Mouse (Mus musculus): ENCODE measurements around the gene Agbl3.

Gene Agbl3

GRCm38 (mm10) chr6:34805582-34805981, 25.4 kb downstream of the Agbl3 start:
- DNase-seq = no peak

DNA sequence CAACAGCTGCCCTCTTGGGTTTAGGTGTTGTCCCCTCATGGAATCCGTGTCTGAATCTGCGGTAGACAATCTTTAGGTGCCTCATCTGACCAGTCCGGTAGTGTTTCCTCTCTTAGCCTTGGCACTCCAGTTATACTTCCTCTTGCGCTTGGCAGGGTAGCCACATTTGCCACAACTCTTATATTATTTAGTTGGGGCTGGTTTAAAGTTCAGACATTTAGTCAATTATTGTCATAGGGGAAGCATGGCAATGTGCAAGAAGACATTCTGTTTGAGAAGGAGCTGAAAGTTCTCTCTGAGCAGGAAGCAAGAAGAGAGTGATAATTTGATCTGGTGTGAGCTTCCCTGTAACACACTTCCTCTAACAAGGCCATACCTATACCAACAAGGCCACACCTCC, 30.4 kb downstream of the Agbl3 start:
- no peak for DNase-seq

DNA sequence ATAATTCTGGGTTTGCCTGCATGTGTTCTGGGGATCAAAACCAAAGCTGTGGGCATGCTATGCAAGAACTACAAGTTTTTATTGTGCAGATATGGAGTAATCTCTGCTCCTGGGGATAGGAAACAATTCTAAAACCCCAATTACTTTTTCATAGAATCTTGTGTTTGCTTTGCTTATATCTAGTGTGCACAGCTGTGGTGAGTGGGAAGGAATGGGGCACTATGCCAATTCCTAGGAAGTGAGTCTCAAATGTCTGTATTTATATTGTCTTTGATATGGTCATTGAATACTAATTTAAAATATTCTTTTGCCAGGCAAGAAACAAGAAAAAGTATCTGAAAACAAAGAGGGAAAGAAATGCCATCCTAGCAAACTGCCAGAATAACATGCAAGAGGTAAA, 44.2 kb downstream of the Agbl3 start:
- no peak for DNase-seq

DNA sequence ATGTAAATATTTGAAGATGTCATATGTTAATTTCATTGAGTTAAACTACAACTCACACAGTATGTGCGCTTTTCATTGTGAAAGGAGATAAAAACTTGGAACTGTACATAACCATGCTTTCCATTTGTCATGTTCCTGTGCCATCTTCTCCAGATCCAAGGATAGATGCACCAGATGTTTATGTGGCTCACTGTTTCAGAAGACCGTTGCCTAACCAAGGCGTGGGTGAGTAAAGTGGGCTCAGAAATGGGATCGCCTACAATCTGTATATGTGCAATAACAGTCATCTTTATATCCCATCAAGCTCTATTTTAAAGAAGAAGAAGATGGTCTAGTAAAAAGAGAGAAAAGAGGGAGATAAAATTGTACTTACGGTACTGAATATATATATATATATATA, 52.1 kb downstream of the Agbl3 start:
- DNase-seq = no peak

DNA sequence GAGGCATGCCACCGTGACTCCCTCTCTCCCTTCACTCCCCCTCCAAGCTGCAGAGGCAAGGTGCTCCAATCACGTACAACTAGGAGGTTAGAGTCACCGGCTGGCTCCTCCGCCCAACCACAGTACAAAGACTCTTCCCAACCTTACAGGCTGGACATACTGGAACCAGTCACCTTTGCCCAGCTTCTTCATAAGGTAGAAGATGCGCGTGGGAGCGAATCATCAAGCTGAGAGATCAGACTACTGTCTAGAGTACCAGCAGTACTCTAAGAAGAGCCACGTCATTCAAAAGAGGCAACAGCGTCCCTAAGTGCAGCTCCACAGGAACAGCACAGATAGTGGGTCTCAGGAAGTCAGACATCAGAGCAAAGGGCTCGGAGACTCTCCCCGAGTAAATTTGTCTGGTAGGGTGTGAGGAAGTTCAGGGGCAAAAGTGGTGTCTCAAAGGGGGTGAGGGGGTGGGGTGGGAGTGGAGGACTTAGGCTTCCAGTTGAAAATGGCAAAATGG, 81.4 kb downstream of the Agbl3 start:
- no peak for DNase-seq

- no peak for DNase-seq
Observed at GRCm38 (mm10) chr6:34862381-34862780, 82.1 kb downstream of the Agbl3 start.

GRCm38 (mm10) chr6:34862791-34863403, 82.7 kb downstream of the Agbl3 start, which contains the start of gene Tmem140:
Gene Tmem140 (plus strand): TSS chr6:34863146.
- no peak for DNase-seq

DNA sequence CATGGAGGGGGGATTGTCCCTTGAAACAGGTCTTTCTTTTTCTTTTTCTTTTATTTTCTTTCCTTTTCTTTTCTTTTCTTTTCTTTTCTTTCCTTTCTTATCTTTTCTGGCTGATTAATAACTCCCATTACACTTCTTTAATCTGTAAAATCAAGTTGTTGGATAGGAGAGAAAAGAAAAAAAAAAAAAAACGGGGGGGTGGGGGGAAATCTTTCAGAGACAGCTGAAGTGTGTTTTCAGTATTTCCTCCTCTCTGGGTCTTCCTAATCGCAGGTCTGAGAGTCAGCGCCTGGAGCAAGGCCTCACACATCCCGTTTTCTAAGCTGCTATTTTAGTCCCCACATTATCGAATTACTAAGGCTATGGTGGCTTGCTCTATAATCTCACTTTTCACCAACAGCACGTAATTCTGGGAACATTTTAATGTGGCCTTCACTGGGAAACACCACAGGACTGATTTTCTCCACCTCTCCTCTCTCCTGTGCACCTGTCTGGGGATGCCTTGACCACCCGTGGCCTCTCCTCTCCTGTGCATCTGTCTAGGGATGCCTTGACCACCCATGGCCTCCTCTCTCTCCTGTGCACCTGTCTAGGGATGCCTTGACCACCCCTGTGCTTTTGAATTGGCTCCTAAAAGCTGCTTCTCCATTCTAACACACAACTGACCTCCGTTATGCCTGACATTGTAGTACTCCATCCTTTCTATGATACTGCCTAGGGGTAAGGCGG, 83.7 kb downstream of the Agbl3 start:
- DNase-seq = no peak

- DNase-seq = no peak
Observed at GRCm38 (mm10) chr6:34865213-34865612, 85.0 kb downstream of the Agbl3 start.

DNA sequence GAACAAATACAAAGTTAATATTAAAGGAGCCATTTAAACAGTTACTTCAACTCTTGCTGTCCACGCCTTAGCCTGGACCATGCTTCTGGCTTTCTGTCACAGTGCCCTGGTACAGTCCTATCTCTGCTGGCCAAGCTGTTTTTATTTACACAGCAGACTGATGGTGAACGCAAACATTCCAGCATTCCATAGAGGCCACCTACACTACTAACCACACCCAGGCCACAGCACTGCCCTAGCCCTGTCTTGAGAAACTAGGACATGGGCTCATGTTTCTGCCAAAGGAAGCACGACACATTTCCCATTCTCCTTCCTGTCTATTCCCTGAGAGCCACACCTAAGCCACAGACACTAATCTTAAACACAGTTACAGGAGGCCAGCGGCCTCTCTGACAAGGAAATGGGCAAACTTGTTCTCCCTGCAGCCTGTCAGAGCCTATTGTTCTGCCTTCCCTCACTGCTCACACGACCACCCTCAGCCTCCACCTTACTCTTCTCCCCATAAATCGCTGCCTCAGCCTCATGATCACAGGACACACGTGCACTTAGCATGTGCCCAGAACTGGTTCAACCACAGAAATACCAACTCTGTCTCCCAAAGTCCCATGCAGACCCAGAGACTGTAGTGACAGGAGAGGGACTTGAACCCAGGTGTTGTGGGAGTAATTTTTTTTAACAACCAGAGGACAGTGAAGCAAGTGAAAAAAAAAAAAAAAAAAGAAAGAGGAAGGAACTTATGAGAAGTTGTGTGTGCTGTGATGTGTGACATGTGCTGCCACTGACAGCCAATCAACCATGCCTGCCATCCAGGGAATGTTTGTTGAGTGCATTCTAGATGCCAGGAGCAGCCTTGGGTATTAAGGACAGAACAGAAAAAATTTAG, 85.7 kb downstream of the Agbl3 start:
- DNase-seq = no peak

GRCm38 (mm10) chr6:34866786-34867185, 86.6 kb downstream of the Agbl3 start:
- no peak for DNase-seq

DNA sequence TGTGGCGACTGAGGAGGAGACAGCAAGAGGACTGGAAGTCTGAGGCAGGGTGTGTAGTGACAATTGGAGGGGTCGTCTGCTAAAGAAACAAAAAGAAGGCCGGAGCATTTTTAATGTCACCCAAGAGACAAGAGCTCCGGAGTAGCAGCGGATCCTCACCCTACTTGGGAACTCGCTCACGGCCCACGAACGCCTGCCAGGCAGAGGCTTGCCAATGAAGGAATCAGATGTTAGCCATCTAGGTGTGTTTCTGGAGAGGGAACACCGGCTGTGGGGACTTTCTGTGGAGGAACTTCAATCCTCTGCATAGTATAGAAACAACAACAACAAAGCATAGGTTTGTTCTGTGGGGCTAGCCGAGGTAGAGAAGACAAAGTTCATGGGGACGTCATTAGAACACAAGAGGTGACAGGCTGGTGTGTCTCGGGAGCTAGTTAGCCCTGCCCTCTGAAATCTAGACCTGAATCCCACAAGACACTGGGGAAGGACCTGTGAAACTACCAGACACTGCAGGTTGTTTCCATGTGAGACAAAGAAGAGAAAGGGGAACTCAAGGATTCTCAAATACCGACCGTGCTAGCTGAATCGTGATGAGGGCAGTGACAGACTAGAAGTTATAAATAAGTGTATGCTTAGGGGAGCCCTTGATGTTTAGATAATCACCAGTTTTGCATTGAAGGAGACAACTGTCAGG, 87.2 kb downstream of the Agbl3 start:
- DNase-seq = no peak

GRCm38 (mm10) chr6:34867995-34868350, 87.7 kb downstream of the Agbl3 start:
- DNase-seq = no peak

GRCm38 (mm10) chr6:34868507-34869217, 88.4 kb downstream of the Agbl3 start:
- DNase-seq = no peak

DNA sequence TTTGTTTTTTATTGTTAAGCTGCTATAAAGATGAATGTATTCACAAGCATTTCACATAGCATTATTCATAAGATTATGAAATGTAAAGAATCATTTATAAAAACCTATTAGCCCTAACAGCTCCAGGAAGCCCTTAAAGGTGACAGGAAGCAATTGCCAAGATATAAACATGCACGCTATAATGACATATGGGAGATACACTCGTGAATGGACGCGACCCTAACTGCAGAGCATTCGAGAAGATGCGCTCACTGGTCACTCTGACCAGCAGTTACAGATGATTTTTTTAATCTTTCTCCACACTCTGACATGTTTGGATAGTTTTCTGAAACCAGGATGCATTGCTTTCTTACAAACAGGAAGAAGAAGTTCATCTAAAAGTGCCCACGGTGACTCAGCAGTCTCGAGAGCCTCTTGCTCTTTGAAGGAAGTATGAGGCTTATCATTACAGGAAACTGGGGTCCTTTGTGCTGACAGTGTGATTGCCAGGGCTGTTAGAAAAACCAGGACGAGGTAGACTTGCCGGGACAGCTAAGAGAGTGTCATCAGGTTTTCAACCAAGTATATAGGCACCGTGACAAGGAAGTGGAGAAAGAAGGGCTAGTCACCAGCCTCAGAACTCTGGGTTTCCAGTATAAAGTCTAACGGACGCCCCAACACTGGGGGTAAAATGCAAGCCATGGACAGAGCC, 89.1 kb downstream of the Agbl3 start:
- DNase-seq = no peak

- no peak for DNase-seq
Observed at GRCm38 (mm10) chr6:34870136-34870535, 89.9 kb downstream of the Agbl3 start.

DNA sequence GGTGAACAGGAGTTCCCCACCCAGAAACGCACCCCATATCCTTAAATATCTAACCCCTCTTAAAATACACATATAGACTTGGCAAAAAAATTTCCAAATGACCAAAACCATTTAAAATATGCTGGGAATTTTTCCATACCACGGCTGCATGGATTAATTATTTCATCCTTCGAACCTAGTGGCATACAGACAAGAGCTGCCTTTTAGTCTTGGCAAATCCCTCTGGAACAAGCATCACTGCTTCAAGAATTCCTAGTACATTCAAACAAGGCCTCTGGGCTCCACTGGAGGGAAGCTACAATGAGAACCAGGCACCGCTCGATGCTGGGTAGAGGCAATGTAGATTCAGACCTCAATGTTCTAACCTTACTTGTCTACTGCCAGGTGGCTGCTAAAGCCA, 90.5 kb downstream of the Agbl3 start:
- no peak for DNase-seq

DNA sequence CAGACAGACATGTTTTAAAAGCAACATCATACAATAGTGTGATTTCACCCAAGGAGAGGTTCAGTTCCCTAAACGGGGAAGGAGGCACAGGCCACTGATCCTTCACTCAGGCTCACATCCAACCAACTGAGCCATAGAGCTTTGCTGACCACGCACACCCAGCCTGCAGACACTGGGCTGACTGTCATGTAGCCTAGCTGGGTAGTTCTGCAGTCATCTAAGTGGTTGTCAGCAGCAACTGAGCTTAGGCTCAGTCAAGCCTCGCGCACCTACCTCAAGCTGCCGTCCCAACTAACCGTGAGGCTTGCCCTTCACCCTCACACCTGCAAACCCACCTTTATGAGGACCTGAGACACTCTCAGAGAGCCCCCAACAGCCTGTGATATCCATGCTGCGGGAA, 91.7 kb downstream of the Agbl3 start:
- DNase-seq = no peak

DNA sequence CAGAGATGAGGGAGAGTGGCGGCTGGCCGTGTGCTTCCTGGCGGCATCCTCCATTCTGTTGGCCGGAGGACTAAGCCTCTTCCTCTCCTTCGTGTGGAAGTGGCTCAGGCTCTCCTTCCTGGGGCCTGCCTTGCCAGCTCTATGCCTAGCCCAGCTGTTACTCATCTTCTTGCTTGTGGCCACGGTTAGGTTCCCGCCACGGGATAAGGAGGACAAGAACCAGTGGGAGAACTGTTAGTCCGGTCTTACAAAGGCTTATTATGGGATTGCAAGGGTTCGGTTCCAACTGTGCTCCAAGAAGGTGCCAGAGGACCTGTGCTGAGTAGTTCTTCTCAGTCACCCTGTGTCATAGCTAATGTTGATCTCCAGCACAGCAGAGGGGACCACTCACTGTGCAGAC, 92.6 kb downstream of the Agbl3 start:
- no peak for DNase-seq

- no peak for DNase-seq
Observed at GRCm38 (mm10) chr6:34874101-34874921, 94.1 kb downstream of the Agbl3 start.

DNA sequence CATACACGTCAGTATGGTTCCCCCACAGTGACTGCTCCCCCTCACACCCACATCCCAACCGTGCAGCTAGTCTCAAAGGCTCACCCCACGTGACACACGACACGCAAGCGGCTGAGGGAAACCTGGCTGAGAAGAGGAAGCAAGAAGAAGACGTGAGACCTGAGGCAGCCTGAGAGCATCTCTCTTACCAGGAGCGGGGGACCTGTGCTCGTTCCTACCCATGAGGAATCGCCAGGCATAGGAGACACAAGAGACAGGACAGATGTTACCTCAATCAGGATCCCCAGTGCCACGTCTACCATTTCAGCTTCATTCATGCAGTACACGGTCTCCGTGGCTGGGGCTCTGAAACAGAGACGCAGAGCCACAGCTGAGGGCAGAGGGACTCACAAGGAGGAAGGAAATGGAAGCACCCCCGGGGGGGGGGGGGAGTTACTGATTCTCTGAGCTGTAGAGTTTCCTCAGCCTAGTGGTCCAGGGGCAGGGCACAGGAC, 95.1 kb downstream of the Agbl3 start:
- DNase-seq = no peak

Data from cerebellum, adult 11 months (tissue).